Mouse (Mus musculus): Measurements from ENCODE around the gene Pycr1. TPM values are rescaled to one million over a fixed set of nuclear protein-coding genes. Genes with fewer than 3 reads are reported as not detected.
"Not testable (repeated sequence)": the region's sequence is repeated elsewhere in the genome, so short reads cannot be mapped to it uniquely, and the experiment has no call there.

Gene Pycr1
- total and polyA plus RNA-seq, 2 experiments from 2014 or later = 8.6 to 10.4 TPM

- Histone ChIP-seq H3K9ac (replicated peaks; ENCODE audit: low read length, poor library complexity, severe bottlenecking) (no peak overlapping the region), H3K27me3 (ENCODE audit: insufficient read depth, low read length) (no peaks in the 10 kb centered on the region), H3K4me2 (ENCODE audit: low read depth, low read length, poor library complexity, severe bottlenecking) (no peak overlapping the region), H3K4me1 (ENCODE audit: insufficient read depth, low read length) (no peaks in the 10 kb centered on the region), H3K4me3 (ENCODE audit: low read depth, low read length) (no peak overlapping the region), H3K36me3 (ENCODE audit: insufficient read depth, low read length) (peaks cover 46% of the 10 kb centered on the region), H3K9me3 (ENCODE audit: low read length) (no peaks in the 10 kb centered on the region), H3K27ac (ENCODE audit: low read depth, low read length) (no peak overlapping the region)
- DNase-seq (ENCODE audit: low spot score) (no peak), ATAC-seq (ENCODE audit: low FRiP score) (no peak)
- TF ChIP-seq CTCF (IDR thresholded peaks at IDR 0.05) = no peak
- WGBS = 93% methylated on average over 3 of the region's 3 CpGs
Observed at GRCm38 (mm10) chr11:120683536-120683935, 40.0 kb upstream of the Pycr1 start.

GRCm38 (mm10) chr11:120682683-120683082 lies 39.1 kb upstream of the Pycr1 start:
- Histone ChIP-seq H3K9me3 (ENCODE audit: low read length) (no peaks in the 10 kb centered on the region), H3K27ac (ENCODE audit: low read depth, low read length) (no peak overlapping the region), H3K4me1 (ENCODE audit: insufficient read depth, low read length) (no peaks in the 10 kb centered on the region), H3K27me3 (ENCODE audit: insufficient read depth, low read length) (no peaks in the 10 kb centered on the region), H3K36me3 (ENCODE audit: insufficient read depth, low read length) (peaks cover 52% of the 10 kb centered on the region), H3K9ac (replicated peaks; ENCODE audit: low read length, poor library complexity, severe bottlenecking) (no peak overlapping the region), H3K4me2 (ENCODE audit: low read depth, low read length, poor library complexity, severe bottlenecking) (no peak overlapping the region), H3K4me3 (ENCODE audit: low read depth, low read length) (no peak overlapping the region)
- WGBS = 92% methylated on average over 5 of the region's 5 CpGs
- TF ChIP-seq CTCF (IDR thresholded peaks at IDR 0.05) = no peak
- DNase-seq (ENCODE audit: low spot score) = no peak
- ATAC-seq (ENCODE audit: low FRiP score) = no peak

- H3K9me3 ChIP-seq (ENCODE audit: low read length) = no peaks in the 10 kb centered on the region
- H3K4me2 ChIP-seq (ENCODE audit: low read depth, low read length, poor library complexity, severe bottlenecking) = no peak overlapping the region
- H3K4me1 ChIP-seq (ENCODE audit: insufficient read depth, low read length) = no peaks in the 10 kb centered on the region
- DNase-seq (ENCODE audit: low spot score) (no peak), ATAC-seq (ENCODE audit: low FRiP score) (no peak)
- H3K27me3 ChIP-seq (ENCODE audit: insufficient read depth, low read length) = no peaks in the 10 kb centered on the region
- WGBS = 73% methylated on average over 3 of the region's 3 CpGs
- peaks cover 49% of the 10 kb centered on the region for H3K36me3 ChIP-seq (ENCODE audit: insufficient read depth, low read length)
- no peak overlapping the region for H3K9ac ChIP-seq (replicated peaks; ENCODE audit: low read length, poor library complexity, severe bottlenecking)
- peak; percentile 63 for TF ChIP-seq CTCF (IDR thresholded peaks at IDR 0.05)
- no peak overlapping the region for H3K4me3 ChIP-seq (ENCODE audit: low read depth, low read length)
- no peak overlapping the region for H3K27ac ChIP-seq (ENCODE audit: low read depth, low read length)
Observed at GRCm38 (mm10) chr11:120679909-120680308, 36.3 kb upstream of the Pycr1 start.

GRCm38 (mm10) chr11:120676951-120677350 lies 33.4 kb upstream of the Pycr1 start:
- TF ChIP-seq CTCF (IDR thresholded peaks at IDR 0.05) = no peak
- ATAC-seq (ENCODE audit: low FRiP score) = no peak
- H3K27ac ChIP-seq (ENCODE audit: low read depth, low read length) = no peak overlapping the region
- H3K36me3 ChIP-seq (ENCODE audit: insufficient read depth, low read length) = peaks cover 32% of the 10 kb centered on the region
- H3K9ac ChIP-seq (replicated peaks; ENCODE audit: low read length, poor library complexity, severe bottlenecking) = no peak overlapping the region
- H3K27me3 ChIP-seq (ENCODE audit: insufficient read depth, low read length) = no peaks in the 10 kb centered on the region
- peaks cover 8% of the 10 kb centered on the region for H3K4me1 ChIP-seq (ENCODE audit: insufficient read depth, low read length)
- no peak overlapping the region for H3K4me3 ChIP-seq (ENCODE audit: low read depth, low read length)
- WGBS = 96% methylated on average over 4 of the region's 4 CpGs
- no peak for DNase-seq (ENCODE audit: low spot score)
- H3K9me3 ChIP-seq (ENCODE audit: low read length) = no peaks in the 10 kb centered on the region
- H3K4me2 ChIP-seq (ENCODE audit: low read depth, low read length, poor library complexity, severe bottlenecking) = no peak overlapping the region

- H3K9ac ChIP-seq (replicated peaks; ENCODE audit: low read length, poor library complexity, severe bottlenecking); H3K27ac ChIP-seq (ENCODE audit: low read depth, low read length); ATAC-seq (ENCODE audit: low FRiP score); H3K4me1 ChIP-seq (ENCODE audit: insufficient read depth, low read length); H3K9me3 ChIP-seq (ENCODE audit: low read length); DNase-seq (ENCODE audit: low spot score); H3K4me2 ChIP-seq (ENCODE audit: low read depth, low read length, poor library complexity, severe bottlenecking); H3K27me3 ChIP-seq (ENCODE audit: insufficient read depth, low read length); H3K4me3 ChIP-seq (ENCODE audit: low read depth, low read length): not testable (repeated sequence)
- H3K36me3 ChIP-seq (ENCODE audit: insufficient read depth, low read length) = peaks cover 24% of the 10 kb centered on the region
- WGBS = 99% methylated on average over 5 of the region's 5 CpGs
Observed at GRCm38 (mm10) chr11:120675875-120676274, 32.3 kb upstream of the Pycr1 start.

- H3K9me3 ChIP-seq (ENCODE audit: low read length) = no peaks in the 10 kb centered on the region
- DNase-seq (ENCODE audit: low spot score) (no peak), ATAC-seq (ENCODE audit: low FRiP score) (peak; percentile 28; the same call in 1 of the 2 replicates)
- peaks cover 13% of the 10 kb centered on the region for H3K36me3 ChIP-seq (ENCODE audit: insufficient read depth, low read length)
- no peaks in the 10 kb centered on the region for H3K27me3 ChIP-seq (ENCODE audit: insufficient read depth, low read length)
- peaks cover 8% of the 10 kb centered on the region for H3K4me1 ChIP-seq (ENCODE audit: insufficient read depth, low read length)
- TF ChIP-seq CTCF (IDR thresholded peaks at IDR 0.05) = no peak
- 29% methylated on average over 12 of the region's 12 CpGs for WGBS
- H3K27ac ChIP-seq (ENCODE audit: low read depth, low read length) = peak overlapping the region; percentile 82
- peak overlapping the region; percentile 77 for H3K9ac ChIP-seq (replicated peaks; ENCODE audit: low read length, poor library complexity, severe bottlenecking)
- peak overlapping the region; percentile 67 for H3K4me2 ChIP-seq (ENCODE audit: low read depth, low read length, poor library complexity, severe bottlenecking)
- peak overlapping the region; percentile 71 for H3K4me3 ChIP-seq (ENCODE audit: low read depth, low read length)
Observed at GRCm38 (mm10) chr11:120673594-120674122, 30.1 kb upstream of the Pycr1 start.
